Mouse (Mus musculus) forebrain, embryonic 15.5 days (tissue): ENCODE results near the gene Rpgr. TPM values are rescaled to one million over a fixed set of nuclear protein-coding genes. Genes with fewer than 3 reads are reported as not detected.

Experiments
- ATAC-seq: fragments of 200-750 bp; cut with Nextera tagmentation; replicated peaks from 2 replicates; pipeline ENCODE4 v1.8.0; 2017; ENCODE audit warnings: mild to moderate bottlenecking, moderate TSS enrichment, moderate library complexity
- H3K27ac ChIP-seq: fragments of 300-500 bp; sonication (generic); replicated peaks from 2 replicates; pipeline ENCODE4 v1.5.1; 2015; ENCODE audit warnings: mild to moderate bottlenecking, inconsistent platforms
- H3K27me3 ChIP-seq: fragments of 300-500 bp; sonication (generic); 2 replicates; pipeline ENCODE4 v1.6.1; 2015; ENCODE audit warnings: inconsistent platforms
- H3K36me3 ChIP-seq: fragments of 300-500 bp; sonication (generic); 2 replicates; pipeline ENCODE4 v1.6.1; 2015; ENCODE audit warnings: mild to moderate bottlenecking, inconsistent platforms
- H3K4me1 ChIP-seq: fragments of 300-500 bp; sonication (generic); 2 replicates; pipeline ENCODE4 v1.6.1; 2015; ENCODE audit warnings: inconsistent platforms
- H3K4me2 ChIP-seq: fragments of 300-500 bp; sonication (generic); replicated peaks from 2 replicates; pipeline ENCODE4 v1.6.1; 2015; ENCODE audit warnings: mild to moderate bottlenecking, inconsistent platforms
- H3K4me3 ChIP-seq: fragments of 300-500 bp; sonication (generic); 2 replicates; pipeline ENCODE4 v1.5.1; 2015; ENCODE audit warnings: mild to moderate bottlenecking, inconsistent platforms
- H3K9ac ChIP-seq: fragments of 300-500 bp; sonication (generic); replicated peaks from 2 replicates; pipeline ENCODE4 v1.6.1; 2015; ENCODE audit warnings: mild to moderate bottlenecking, inconsistent platforms
- H3K9me3 ChIP-seq: fragments of 300-500 bp; sonication (generic); 2 replicates; pipeline ENCODE4 v1.6.1; 2016; ENCODE audit warnings: inconsistent platforms
- WGBS: fragments of 180-500 bp; shearing (Covaris S2); methylation state at CpG from one replicate; pipeline ENCODE4 v1.1.7; 2015; ENCODE audit warnings: mixed read lengths; 5-methylcytosine and 5-hydroxymethylcytosine counted together
- polyA plus RNA-seq: library from polyadenylated mRNA; unstranded; fragments of >200 nt; fragmentation: Nextera tagmentation; extraction: Ambion mirVana; gene quantifications from 2 replicates; pipeline ENCODE4 v1.2.1, GENCODE M21; 2015

Rpgr gene
- polyA plus RNA-seq, 1 experiment from 2014 or later: 44.4 TPM

GRCm38 (mm10) chrX:10201289-10201688 lies 15.4 kb downstream of the Rpgr start:
- H3K4me3 ChIP-seq: no peak overlapping the region
- ATAC-seq: no peak
- 33% methylated on average over 2 of the region's 2 CpGs for WGBS
- no peaks in the 10 kb centered on the region for H3K9me3 ChIP-seq
- no peaks in the 10 kb centered on the region for H3K4me1 ChIP-seq
- H3K9ac ChIP-seq: no peak overlapping the region
- H3K36me3 ChIP-seq: no peaks in the 10 kb centered on the region
- no peak overlapping the region for H3K4me2 ChIP-seq
- no peak overlapping the region for H3K27ac ChIP-seq
- H3K27me3 ChIP-seq: no peaks in the 10 kb centered on the region

DNA sequence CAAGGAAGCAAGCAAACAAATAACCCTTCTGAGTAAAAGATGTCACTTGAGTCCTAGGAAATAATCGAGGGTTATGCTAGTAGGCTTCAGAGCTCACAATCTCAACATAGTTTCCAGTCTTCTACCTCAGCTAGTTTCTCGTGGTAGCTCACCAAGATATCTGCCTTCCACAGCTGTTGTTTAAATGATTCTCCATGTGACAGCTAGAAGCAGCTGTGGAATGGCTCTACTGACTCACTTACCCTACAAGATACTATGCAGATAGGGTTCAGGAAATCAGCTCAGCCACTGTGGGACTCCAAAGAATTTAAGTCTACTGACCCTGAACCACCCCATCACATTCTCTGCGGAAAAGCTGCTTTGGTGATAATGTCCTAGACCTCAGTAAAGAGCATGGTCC lies 64.3 kb downstream of the Rpgr start:
- no peaks in the 10 kb centered on the region for H3K36me3 ChIP-seq
- no peaks in the 10 kb centered on the region for H3K4me1 ChIP-seq
- no peak overlapping the region for H3K4me3 ChIP-seq
- WGBS: 80% methylated on average over 3 of the region's 3 CpGs
- H3K4me2 ChIP-seq: no peak overlapping the region
- H3K27ac ChIP-seq: no peak overlapping the region
- no peaks in the 10 kb centered on the region for H3K27me3 ChIP-seq
- H3K9ac ChIP-seq: no peak overlapping the region
- ATAC-seq: no peak
- no peaks in the 10 kb centered on the region for H3K9me3 ChIP-seq

DNA sequence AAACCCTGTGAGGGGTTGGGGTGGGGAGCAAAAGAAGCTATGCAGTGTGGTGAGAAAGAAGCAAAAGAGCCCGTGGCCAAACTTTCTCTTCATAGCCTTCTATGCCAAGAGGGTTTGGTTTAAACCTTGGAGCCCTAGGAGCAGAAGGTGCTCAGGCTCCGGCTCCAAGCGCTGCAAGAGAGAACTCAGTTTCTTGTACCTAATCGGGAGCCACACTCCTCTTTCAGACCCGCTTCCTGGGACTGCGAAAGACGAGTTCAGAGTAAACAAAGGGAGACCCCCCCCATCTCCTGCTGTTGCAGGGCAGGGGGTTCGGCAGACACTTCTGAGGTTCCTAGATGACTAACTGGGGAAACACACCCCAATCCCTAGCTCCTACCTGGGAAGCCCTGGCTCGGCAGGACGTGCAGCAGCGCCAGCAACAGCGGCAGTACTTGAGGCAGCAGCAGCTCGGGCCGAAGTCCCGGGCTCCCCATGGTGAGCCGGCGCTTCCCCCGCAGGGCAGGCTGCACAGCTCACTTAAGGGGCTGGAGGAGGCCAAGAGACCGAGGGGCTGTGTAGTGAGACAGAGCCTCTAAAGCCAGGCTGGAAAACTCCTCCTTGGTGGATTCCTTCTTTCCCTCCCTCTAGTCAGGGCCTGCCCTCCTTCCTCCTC lies 99.5 kb downstream of the Rpgr start, which contains the start of gene Srpx:
Srpx (minus strand) TSS at position 645 of the 655 bp plus-strand sequence.
- H3K27ac ChIP-seq: no peak within 1 kb of the TSS
- no peaks in the 10 kb centered on the region for H3K27me3 ChIP-seq
- H3K4me3 ChIP-seq: peak within 1 kb of the TSS; percentile 29
- H3K36me3 ChIP-seq: no peaks in the 10 kb centered on the region
- H3K9ac ChIP-seq: peak within 1 kb of the TSS; percentile 23
- H3K9me3 ChIP-seq: no peaks in the 10 kb centered on the region
- peak within 1 kb of the TSS; percentile 48 for H3K4me2 ChIP-seq
- ATAC-seq: peak; percentile 48; the same call in 1 of the 2 replicates
- 24% methylated on average over 19 of the region's 19 CpGs for WGBS
- H3K4me1 ChIP-seq: peaks cover 7% of the 10 kb centered on the region

DNA sequence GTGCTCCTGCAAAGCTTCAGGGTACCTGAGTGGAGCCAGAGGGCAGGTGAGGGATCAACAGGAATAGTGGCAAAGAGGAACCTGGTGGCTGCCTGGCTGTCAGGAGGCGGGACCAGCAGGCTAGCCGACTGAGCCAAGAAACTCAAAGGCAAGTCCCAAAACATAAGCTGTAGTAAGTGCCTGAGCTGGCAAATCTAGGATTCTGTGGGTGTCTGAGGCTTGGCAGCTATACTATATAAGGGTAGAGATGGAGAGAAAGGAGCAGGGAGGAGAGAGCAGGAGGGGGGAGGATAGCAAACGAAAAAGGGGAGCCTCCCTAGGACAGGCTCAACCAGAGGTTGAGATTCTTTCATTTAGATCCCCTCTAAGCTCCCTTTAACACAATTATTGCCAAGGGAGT lies 100.9 kb downstream of the Rpgr start:
- no peak overlapping the region for H3K27ac ChIP-seq
- H3K36me3 ChIP-seq: no peaks in the 10 kb centered on the region
- no peak overlapping the region for H3K4me3 ChIP-seq
- whole genome bisulfite sequencing: 47% methylated on average over 3 of the region's 3 CpGs
- peaks cover 7% of the 10 kb centered on the region for H3K4me1 ChIP-seq
- peak; percentile 53; the same call in 1 of the 2 replicates for ATAC-seq
- no peak overlapping the region for H3K9ac ChIP-seq
- H3K27me3 ChIP-seq: no peaks in the 10 kb centered on the region
- no peak overlapping the region for H3K4me2 ChIP-seq
- no peaks in the 10 kb centered on the region for H3K9me3 ChIP-seq

GRCm38 (mm10) chrX:10110736-10111135 lies 106.0 kb downstream of the Rpgr start:
- 63% methylated on average over 1 of the region's 1 CpGs for WGBS

DNA sequence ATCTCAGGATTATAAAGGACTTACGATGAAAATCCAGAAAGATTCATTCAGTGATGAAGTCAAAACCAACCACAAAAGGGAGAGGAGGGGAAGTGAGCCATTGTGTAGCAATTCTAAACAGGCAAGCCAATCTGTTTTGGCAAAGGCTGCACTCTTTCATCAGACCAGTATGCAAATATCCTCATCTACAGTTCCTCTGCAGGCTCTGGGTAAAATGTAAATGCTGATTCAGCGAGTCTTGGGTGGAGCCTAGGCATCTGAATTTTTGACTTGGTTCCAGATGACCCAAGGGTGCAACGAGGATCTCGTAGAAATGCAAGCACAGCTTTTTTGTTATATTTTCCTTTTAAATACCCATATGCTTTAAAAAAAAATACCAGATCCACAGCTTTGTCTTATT lies 108.2 kb downstream of the Rpgr start:
- Histone ChIP-seq H3K27ac (no peak overlapping the region), H3K27me3 (no peaks in the 10 kb centered on the region), H3K4me3 (no peak overlapping the region), H3K4me2 (no peak overlapping the region), H3K36me3 (no peaks in the 10 kb centered on the region), H3K4me1 (no peaks in the 10 kb centered on the region), H3K9me3 (no peaks in the 10 kb centered on the region), H3K9ac (no peak overlapping the region)
- whole genome bisulfite sequencing: 38% methylated on average over 4 of the region's 4 CpGs
- ATAC-seq: peak; percentile 61; the same call in 1 of the 2 replicates

More at GRCm38 (mm10) chrX:10110736-10111135, 106.0 kb downstream of the Rpgr start:
- H3K9me3 ChIP-seq: no peaks in the 10 kb centered on the region
- H3K36me3 ChIP-seq: no peaks in the 10 kb centered on the region
- no peaks in the 10 kb centered on the region for H3K4me1 ChIP-seq
- H3K9ac ChIP-seq: no peak overlapping the region
- no peak for ATAC-seq
- H3K4me2 ChIP-seq: no peak overlapping the region
- H3K27ac ChIP-seq: no peak overlapping the region
- no peak overlapping the region for H3K4me3 ChIP-seq
- H3K27me3 ChIP-seq: no peaks in the 10 kb centered on the region

- Histone ChIP-seq H3K4me2 (no peak overlapping the region), H3K4me1 (no peaks in the 10 kb centered on the region), H3K9ac (no peak overlapping the region), H3K27me3 (no peaks in the 10 kb centered on the region), H3K4me3 (no peak overlapping the region), H3K9me3 (no peaks in the 10 kb centered on the region), H3K27ac (no peak overlapping the region), H3K36me3 (no peaks in the 10 kb centered on the region)
- no peak for ATAC-seq
- 71% methylated on average over 5 of the region's 5 CpGs for WGBS
Observed at GRCm38 (mm10) chrX:10105475-10105874, 111.2 kb downstream of the Rpgr start.

DNA sequence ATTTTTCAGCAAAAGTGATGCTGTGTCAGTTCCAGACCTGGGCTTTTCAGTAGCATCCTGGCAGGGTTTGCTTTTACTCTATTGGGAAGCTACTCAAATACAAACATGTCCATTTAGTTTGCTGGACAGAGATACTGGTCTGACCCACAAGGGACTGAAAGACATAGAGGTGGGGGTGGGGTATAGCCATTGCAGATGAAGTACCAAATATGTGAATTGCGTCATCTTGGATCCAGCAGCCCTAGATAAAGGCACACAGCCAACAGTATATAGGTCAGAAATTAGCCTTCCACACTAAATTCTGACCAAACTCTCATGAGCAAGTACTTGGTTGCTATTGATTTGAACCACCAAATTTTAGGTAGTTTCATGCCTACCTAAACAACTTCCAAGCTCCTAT lies 114.0 kb downstream of the Rpgr start:
- H3K9me3 ChIP-seq: no peaks in the 10 kb centered on the region
- no peaks in the 10 kb centered on the region for H3K4me1 ChIP-seq
- no peaks in the 10 kb centered on the region for H3K27me3 ChIP-seq
- WGBS: 100% methylated on average over 1 of the region's 1 CpGs
- ATAC-seq: no peak
- no peak overlapping the region for H3K4me2 ChIP-seq
- no peak overlapping the region for H3K4me3 ChIP-seq
- no peaks in the 10 kb centered on the region for H3K36me3 ChIP-seq
- H3K27ac ChIP-seq: no peak overlapping the region
- H3K9ac ChIP-seq: no peak overlapping the region

DNA sequence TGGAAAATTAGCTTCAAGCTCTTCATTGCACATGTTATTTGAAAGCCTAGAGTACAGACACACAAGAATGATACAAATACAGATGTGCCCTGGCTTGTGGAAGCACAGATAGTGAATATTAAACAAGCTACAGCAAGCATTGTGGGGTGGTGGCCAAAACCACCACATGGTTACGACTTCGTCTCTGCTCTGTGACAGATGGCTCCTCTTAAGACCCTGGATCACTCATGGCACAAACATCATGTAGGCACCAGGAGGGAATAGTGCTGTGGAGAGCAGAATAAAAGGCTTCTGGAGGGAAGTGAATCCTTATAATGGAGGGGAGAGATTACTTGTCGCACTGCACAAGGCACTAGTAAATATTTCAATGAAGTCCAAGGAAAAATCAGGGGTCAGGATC lies 120.9 kb downstream of the Rpgr start:
- H3K9me3 ChIP-seq: no peaks in the 10 kb centered on the region
- no peaks in the 10 kb centered on the region for H3K36me3 ChIP-seq
- peak; percentile 67; the same call in 1 of the 2 replicates for ATAC-seq
- H3K4me2 ChIP-seq: no peak overlapping the region
- 69% methylated on average over 3 of the region's 3 CpGs for WGBS
- H3K9ac ChIP-seq: no peak overlapping the region
- H3K27ac ChIP-seq: no peak overlapping the region
- no peaks in the 10 kb centered on the region for H3K4me1 ChIP-seq
- no peaks in the 10 kb centered on the region for H3K27me3 ChIP-seq
- no peak overlapping the region for H3K4me3 ChIP-seq

DNA sequence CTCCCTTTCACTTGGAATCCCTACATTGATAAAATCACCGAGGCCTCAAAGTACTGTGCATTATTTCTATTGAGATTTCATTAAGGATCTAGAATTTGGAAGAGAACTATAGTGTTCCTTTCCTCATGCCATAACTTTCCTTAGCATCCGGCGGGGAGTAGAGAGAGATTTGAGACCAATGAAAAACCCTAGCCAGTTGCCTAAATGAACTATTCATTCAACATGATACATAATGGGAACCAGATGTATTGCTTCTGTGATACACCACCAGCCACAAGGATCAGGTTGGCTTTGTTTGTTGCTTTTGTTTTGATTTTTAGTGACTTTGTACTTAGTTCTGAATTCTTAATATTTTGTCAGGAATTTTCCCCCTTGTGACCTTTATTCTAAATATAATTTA lies 136.3 kb downstream of the Rpgr start:
- 56% methylated on average over 3 of the region's 3 CpGs for WGBS
- Histone ChIP-seq H3K4me1 (no peaks in the 10 kb centered on the region), H3K36me3 (no peaks in the 10 kb centered on the region), H3K27me3 (no peaks in the 10 kb centered on the region), H3K9ac (no peak overlapping the region), H3K4me3 (no peak overlapping the region), H3K9me3 (no peaks in the 10 kb centered on the region), H3K4me2 (no peak overlapping the region), H3K27ac (no peak overlapping the region)
- ATAC-seq: no peak

DNA sequence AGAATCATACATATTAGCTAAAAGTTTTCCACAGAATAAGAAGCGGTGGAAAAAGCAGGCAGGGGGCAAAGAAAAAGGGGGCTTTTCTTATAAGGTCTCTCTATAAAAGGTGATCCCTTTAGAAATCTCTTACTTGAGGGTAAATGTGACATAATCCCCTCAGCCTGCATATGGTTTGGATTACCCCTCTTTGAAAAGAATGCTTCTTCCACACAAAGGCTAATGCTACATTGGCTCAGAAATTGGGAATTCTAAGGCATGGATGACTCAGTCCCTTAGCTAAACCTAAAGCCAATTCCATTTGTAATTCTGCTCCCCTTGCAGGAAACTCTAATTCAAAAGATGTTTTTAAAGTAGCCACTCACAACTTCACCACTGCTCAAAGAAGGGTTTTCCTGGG lies 136.7 kb downstream of the Rpgr start:
- no peaks in the 10 kb centered on the region for H3K9me3 ChIP-seq
- no peak overlapping the region for H3K4me3 ChIP-seq
- H3K36me3 ChIP-seq: no peaks in the 10 kb centered on the region
- no peaks in the 10 kb centered on the region for H3K4me1 ChIP-seq
- H3K9ac ChIP-seq: no peak overlapping the region
- WGBS: 40% methylated on average over 1 of the region's 1 CpGs
- no peaks in the 10 kb centered on the region for H3K27me3 ChIP-seq
- no peak for ATAC-seq
- H3K4me2 ChIP-seq: no peak overlapping the region
- no peak overlapping the region for H3K27ac ChIP-seq

DNA sequence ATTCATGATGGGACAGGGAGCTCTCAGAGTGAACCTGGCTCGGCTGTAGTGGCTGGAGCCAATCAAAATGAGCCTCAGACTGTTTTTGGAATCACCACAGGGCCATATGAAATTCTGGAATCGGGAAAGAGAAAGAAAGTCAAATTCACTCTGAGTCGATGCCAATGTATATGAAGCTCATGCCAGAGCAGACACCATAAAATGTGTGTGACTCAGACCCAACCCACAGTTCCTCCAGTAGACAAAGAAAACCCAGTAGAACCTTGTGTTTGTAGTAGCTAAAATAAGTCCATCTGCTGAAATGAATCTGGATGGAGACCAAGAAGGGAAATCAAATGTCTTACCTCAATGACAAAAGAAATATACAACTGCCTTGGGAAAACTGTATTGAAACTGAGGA lies 142.8 kb downstream of the Rpgr start:
- Histone ChIP-seq H3K4me1 (no peaks in the 10 kb centered on the region), H3K9me3 (no peaks in the 10 kb centered on the region), H3K4me2 (no peak overlapping the region), H3K4me3 (no peak overlapping the region), H3K27me3 (no peaks in the 10 kb centered on the region), H3K9ac (no peak overlapping the region), H3K36me3 (no peaks in the 10 kb centered on the region), H3K27ac (no peak overlapping the region)
- no peak for ATAC-seq
- 64% methylated on average over 3 of the region's 3 CpGs for WGBS

DNA sequence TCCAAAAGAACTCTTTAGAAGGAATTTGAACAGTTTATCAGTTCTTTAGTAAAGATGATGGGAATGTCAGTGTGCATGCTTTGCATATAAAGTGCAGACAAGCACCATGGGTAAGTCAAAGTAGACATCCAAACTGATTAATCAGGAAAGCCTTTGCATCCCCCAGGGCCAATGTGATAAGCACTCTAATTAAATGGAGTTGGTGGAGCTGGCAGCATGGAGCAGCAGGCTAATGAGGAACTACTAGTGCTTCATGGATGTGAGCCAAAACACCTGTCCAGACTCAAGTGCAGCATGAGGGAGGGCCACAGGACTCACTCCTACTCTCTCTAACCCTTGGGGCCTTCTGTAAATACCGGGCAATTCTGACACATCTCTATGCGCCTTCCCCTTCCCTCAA lies 145.2 kb downstream of the Rpgr start:
- no peak for ATAC-seq
- WGBS: 44% methylated on average over 2 of the region's 2 CpGs
- no peaks in the 10 kb centered on the region for H3K36me3 ChIP-seq

More for the DNA sequence above, 145.2 kb downstream of the Rpgr start:
- no peaks in the 10 kb centered on the region for H3K9me3 ChIP-seq
- no peak overlapping the region for H3K4me3 ChIP-seq
- H3K4me2 ChIP-seq: no peak overlapping the region
- H3K4me1 ChIP-seq: no peaks in the 10 kb centered on the region
- no peaks in the 10 kb centered on the region for H3K27me3 ChIP-seq
- H3K27ac ChIP-seq: no peak overlapping the region
- H3K9ac ChIP-seq: no peak overlapping the region
